Mouse (Mus musculus) thymus, postnatal 4 days (tissue): Measurements from ENCODE around the gene Ncf1.

Experiments used
- DNase-seq: peaks from one replicate; pipeline ENCODE4 v3.0.0; 2021

Gene Ncf1

GRCm38 (mm10) chr5:134229391-134229790 is at the start of gene Ncf1:
Ncf1 (minus strand) TSS chr5:134229625.
- DNase-seq: no peak

- no peak for DNase-seq
These were observed 47.7 kb upstream of the Ncf1 start for GRCm38 (mm10) chr5:134277109-134277508.

GRCm38 (mm10) chr5:134275556-134275955 is 46.1 kb upstream of the Ncf1 start:
- peak; percentile 81 for DNase-seq

GRCm38 (mm10) chr5:134275021-134275420 is 45.6 kb upstream of the Ncf1 start:
- no peak for DNase-seq

GRCm38 (mm10) chr5:134273761-134274160 is 44.3 kb upstream of the Ncf1 start:
- DNase-seq: peak; percentile 34

GRCm38 (mm10) chr5:134272761-134273160 is 43.3 kb upstream of the Ncf1 start:
- DNase-seq: peak; percentile 34

- DNase-seq: no peak
These were observed 42.0 kb upstream of the Ncf1 start for GRCm38 (mm10) chr5:134271421-134271820.

GRCm38 (mm10) chr5:134270566-134270965 is 41.1 kb upstream of the Ncf1 start:
- DNase-seq: no peak

GRCm38 (mm10) chr5:134269751-134270150 is 40.3 kb upstream of the Ncf1 start:
- peak; percentile 33 for DNase-seq

GRCm38 (mm10) chr5:134268751-134269150 is 39.3 kb upstream of the Ncf1 start:
- no peak for DNase-seq

- peak; percentile 76 for DNase-seq
These were observed 37.0 kb upstream of the Ncf1 start for GRCm38 (mm10) chr5:134266404-134266803.

- DNase-seq: no peak
These were observed 36.5 kb upstream of the Ncf1 start for GRCm38 (mm10) chr5:134265890-134266289.

- no peak for DNase-seq
These were observed 30.7 kb upstream of the Ncf1 start for GRCm38 (mm10) chr5:134260001-134260636.

GRCm38 (mm10) chr5:134258934-134259333 is 29.5 kb upstream of the Ncf1 start:
- DNase-seq: no peak

- DNase-seq: no peak
These were observed 29.0 kb upstream of the Ncf1 start for GRCm38 (mm10) chr5:134258395-134258794.

GRCm38 (mm10) chr5:134257349-134258031 is 28.1 kb upstream of the Ncf1 start:
- DNase-seq: no peak

GRCm38 (mm10) chr5:134255294-134255693 is 25.9 kb upstream of the Ncf1 start:
- no peak for DNase-seq

GRCm38 (mm10) chr5:134253806-134254205 is 24.4 kb upstream of the Ncf1 start:
- peak; percentile 66 for DNase-seq

- DNase-seq: no peak
These were observed 21.7 kb upstream of the Ncf1 start for GRCm38 (mm10) chr5:134251083-134251482.

GRCm38 (mm10) chr5:134250601-134251000 is 21.2 kb upstream of the Ncf1 start:
- no peak for DNase-seq

GRCm38 (mm10) chr5:134249245-134249649 is 19.8 kb upstream of the Ncf1 start:
- DNase-seq: no peak

- DNase-seq: no peak
These were observed 19.3 kb upstream of the Ncf1 start for GRCm38 (mm10) chr5:134248608-134249244.

- DNase-seq: no peak
These were observed 16.7 kb upstream of the Ncf1 start for GRCm38 (mm10) chr5:134246146-134246545.

- no peak for DNase-seq
These were observed 15.5 kb upstream of the Ncf1 start for GRCm38 (mm10) chr5:134244890-134245289.
